Comparison of ENCODE assay signal across 9 mouse cellular contexts in the genomic region with DNA sequence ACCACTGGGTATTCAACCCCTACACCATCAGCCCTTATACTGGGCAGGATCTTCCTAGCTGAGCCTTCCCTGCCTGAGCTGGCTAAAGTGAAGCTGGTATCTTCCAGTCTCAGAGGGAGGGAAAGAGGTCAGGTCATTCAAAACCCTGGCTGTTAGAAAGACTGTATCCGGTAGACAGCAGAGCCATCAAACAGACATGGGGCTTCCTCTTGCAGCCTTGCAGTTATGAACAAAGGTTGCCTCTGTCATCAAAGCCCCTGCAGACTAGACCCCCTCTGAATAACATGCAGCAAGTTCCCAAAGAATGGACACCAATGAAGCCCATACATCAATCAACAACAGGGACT.
A peak's percentile ranks its signal among the peaks of the same experiment; 100 is the strongest.
DNase-seq lines count a peak whose midpoint lies in the region; ATAC-seq and TF ChIP-seq lines count a peak whose summit lies in the region.
"Had no signal": no experiment of that assay in that cellular context is flagged by ENCODE, and none has a peak within 500 bp of the region (broad histone marks: within the 10 kb centered on the region; RNA-seq: fewer than 3 reads in every experiment).

No protein-coding gene starts in this region.

- no peak overlapping the region for H3K4me3 ChIP-seq in kidney, embryonic 14.5 days (ENCODE audit: low read length)
- no peak overlapping the region for H3K4me3 ChIP-seq in intestine, embryonic 16.5 days (ENCODE audit: low read length)
- no peak overlapping the region for H3K4me3 ChIP-seq in stomach, postnatal 0 days (ENCODE audit: low read depth, low read length)

- no peaks in the 10 kb centered on the region for H3K36me3 ChIP-seq in kidney, embryonic 14.5 days (ENCODE audit: control insufficient read depth, insufficient read depth, low read length)
- no peaks in the 10 kb centered on the region for H3K36me3 ChIP-seq in intestine, embryonic 16.5 days (ENCODE audit: control insufficient read depth, insufficient read depth, low read length)
- no peaks in the 10 kb centered on the region for H3K36me3 ChIP-seq in stomach, postnatal 0 days (ENCODE audit: control insufficient read depth, insufficient read depth, low read length)

- H3K4me2 ChIP-seq in kidney, embryonic 14.5 days (replicated peaks; ENCODE audit: low read depth, low read length): no peak overlapping the region
- no peak overlapping the region for H3K4me2 ChIP-seq in intestine, embryonic 16.5 days (ENCODE audit: low read depth, low read length)
- H3K4me2 ChIP-seq in stomach, postnatal 0 days (replicated peaks; ENCODE audit: low read depth): no peak overlapping the region

- TF ChIP-seq EP300 in stomach, postnatal 0 days (optimal IDR thresholded peaks at IDR 0.05): no peak

- DNase-seq in kidney, postnatal 25 days: no peak
- DNase-seq in thymus, postnatal 14 days: peak; percentile 43
- DNase-seq in thymus, postnatal 10 days (ENCODE audit: low spot score in 2 of 2): no peak
- DNase-seq in stomach, postnatal 0 days (ENCODE audit: low spot score): no peak
- no peak for DNase-seq in urinary bladder, postnatal 14 days (ENCODE audit: low spot score)
- no peak for DNase-seq in urinary bladder, postnatal 10 days (ENCODE audit: low spot score)
- DNase-seq: midbrain, embryonic 14.5 days had no signal

- H3K9me3 ChIP-seq in kidney, embryonic 14.5 days (ENCODE audit: control insufficient read depth, low read length): no peaks in the 10 kb centered on the region
- H3K9me3 ChIP-seq in intestine, embryonic 16.5 days (ENCODE audit: control insufficient read depth, low read length): no peaks in the 10 kb centered on the region
- H3K9me3 ChIP-seq in stomach, postnatal 0 days (ENCODE audit: control insufficient read depth, low read length): no peaks in the 10 kb centered on the region

- 0 out of 2 replicates have a peak overlapping the region, but pooled peaks have one; percentile 18 for H3K9ac ChIP-seq in kidney, embryonic 14.5 days (ENCODE audit: low read depth, low read length)
- peak overlapping the region; percentile 44; the same call in 1 of the 2 replicates for H3K9ac ChIP-seq in intestine, embryonic 16.5 days (ENCODE audit: low read depth, low read length)
- H3K9ac ChIP-seq in stomach, postnatal 0 days (ENCODE audit: low read length): no peak overlapping the region

- 12% methylated on average over 1 of the region's 1 CpGs for WGBS in kidney, embryonic 14.5 days
- WGBS in intestine, embryonic 16.5 days: 40% methylated on average over 1 of the region's 1 CpGs
- 25% methylated on average over 1 of the region's 1 CpGs for WGBS in stomach, postnatal 0 days

- no peak; the same call in none of the 2 replicates for ATAC-seq in kidney, embryonic 14.5 days (ENCODE audit: low FRiP score, low TSS enrichment)
- ATAC-seq in intestine, embryonic 16.5 days: no peak
- no peak for ATAC-seq in stomach, postnatal 0 days (ENCODE audit: low FRiP score, low TSS enrichment)

- peaks cover 25% of the 10 kb centered on the region for H3K4me1 ChIP-seq in kidney, embryonic 14.5 days (ENCODE audit: control insufficient read depth, insufficient read depth, low read length)
- peaks cover 42% of the 10 kb centered on the region for H3K4me1 ChIP-seq in intestine, embryonic 16.5 days (ENCODE audit: control insufficient read depth, insufficient read depth, low read length)
- H3K4me1 ChIP-seq in stomach, postnatal 0 days (replicated peaks; ENCODE audit: control insufficient read depth, insufficient read depth): peaks cover 3% of the 10 kb centered on the region; the same call in 1 of the 2 replicates

- H3K27me3 ChIP-seq in kidney, embryonic 14.5 days (ENCODE audit: control insufficient read depth, insufficient read depth, low read length): no peaks in the 10 kb centered on the region
- no peaks in the 10 kb centered on the region for H3K27me3 ChIP-seq in intestine, embryonic 16.5 days (replicated peaks; ENCODE audit: control insufficient read depth, insufficient read depth, low read length)
- no peaks in the 10 kb centered on the region for H3K27me3 ChIP-seq in stomach, postnatal 0 days (ENCODE audit: control insufficient read depth, insufficient read depth, low read length)

- H3K27ac ChIP-seq in kidney, embryonic 14.5 days (ENCODE audit: low read depth, low read length): peak overlapping the region; percentile 83
- peak overlapping the region; percentile 85 for H3K27ac ChIP-seq in intestine, embryonic 16.5 days (ENCODE audit: low read length)
- H3K27ac ChIP-seq in stomach, postnatal 0 days (replicated peaks): peak overlapping the region; percentile 88

- no peak for TF ChIP-seq CTCF in stomach, postnatal 0 days (IDR thresholded peaks at IDR 0.05; ENCODE audit: low read depth)
